Mouse (Mus musculus): Measurements from ENCODE around the gene Rad51b. TPM values are rescaled to one million over a fixed set of nuclear protein-coding genes. Genes with fewer than 3 reads are reported as not detected.
A peak's percentile ranks its signal among the peaks of the same experiment; 100 is the strongest.

The Rad51b gene
- polyA plus RNA-seq, 1 experiment from 2014 or later = 2.7 TPM

GRCm38 (mm10) chr12:79493481-79493880 is 196.4 kb downstream of the Rad51b start:
- no peak overlapping the region for H3K9ac ChIP-seq (ENCODE audit: low read depth, low read length)
- H3K27me3 ChIP-seq (replicated peaks; ENCODE audit: control insufficient read depth, insufficient read depth, low read length) = no peaks in the 10 kb centered on the region
- H3K4me3 ChIP-seq (ENCODE audit: low read length) = no peak overlapping the region
- no peaks in the 10 kb centered on the region for H3K36me3 ChIP-seq (ENCODE audit: control insufficient read depth, insufficient read depth, low read length)
- H3K27ac ChIP-seq (ENCODE audit: low read depth, low read length) = no peak overlapping the region
- no peak overlapping the region for H3K4me2 ChIP-seq (ENCODE audit: low read length)
- 61% methylated on average over 2 of the region's 2 CpGs for WGBS
- H3K9me3 ChIP-seq (ENCODE audit: control insufficient read depth, low read length) = no peaks in the 10 kb centered on the region
- H3K4me1 ChIP-seq (ENCODE audit: control insufficient read depth, insufficient read depth, low read depth, low read length) = no peaks in the 10 kb centered on the region
- ATAC-seq = no peak

DNA sequence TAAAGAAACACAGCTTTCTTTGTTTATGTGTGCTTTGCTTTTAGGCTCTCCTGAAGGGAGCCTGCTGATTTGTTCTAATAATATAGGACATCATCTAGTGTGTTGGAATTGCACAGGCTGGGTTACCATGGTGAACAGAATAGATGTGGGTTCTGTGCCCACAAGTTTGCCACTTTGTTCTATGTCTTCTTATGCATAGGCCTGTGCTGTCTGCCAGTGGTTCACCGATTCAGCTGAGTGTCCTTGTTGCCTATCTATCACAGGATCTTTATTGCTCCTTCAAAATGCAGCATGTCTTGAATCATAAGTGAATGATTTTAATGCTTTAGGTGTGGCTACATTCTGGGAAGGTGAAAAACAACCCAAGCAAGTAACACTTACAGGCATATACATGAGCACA is 201.2 kb downstream of the Rad51b start:
- H3K9me3 ChIP-seq (ENCODE audit: control insufficient read depth, low read length) = no peaks in the 10 kb centered on the region
- H3K9ac ChIP-seq (ENCODE audit: low read depth, low read length) = no peak overlapping the region
- H3K27me3 ChIP-seq (replicated peaks; ENCODE audit: control insufficient read depth, insufficient read depth, low read length) = no peaks in the 10 kb centered on the region
- no peak overlapping the region for H3K4me2 ChIP-seq (ENCODE audit: low read length)
- H3K27ac ChIP-seq (ENCODE audit: low read depth, low read length) = no peak overlapping the region
- H3K4me1 ChIP-seq (ENCODE audit: control insufficient read depth, insufficient read depth, low read depth, low read length) = no peaks in the 10 kb centered on the region
- H3K4me3 ChIP-seq (ENCODE audit: low read length) = no peak overlapping the region
- WGBS = 61% methylated on average over 1 of the region's 1 CpGs
- ATAC-seq = no peak
- no peaks in the 10 kb centered on the region for H3K36me3 ChIP-seq (ENCODE audit: control insufficient read depth, insufficient read depth, low read length)

- Histone ChIP-seq H3K9ac (ENCODE audit: low read depth, low read length) (no peak overlapping the region), H3K9me3 (ENCODE audit: control insufficient read depth, low read length) (no peaks in the 10 kb centered on the region), H3K27me3 (replicated peaks; ENCODE audit: control insufficient read depth, insufficient read depth, low read length) (no peaks in the 10 kb centered on the region), H3K27ac (ENCODE audit: low read depth, low read length) (no peak overlapping the region), H3K4me3 (ENCODE audit: low read length) (no peak overlapping the region), H3K4me2 (ENCODE audit: low read length) (no peak overlapping the region), H3K36me3 (ENCODE audit: control insufficient read depth, insufficient read depth, low read length) (no peaks in the 10 kb centered on the region), H3K4me1 (ENCODE audit: control insufficient read depth, insufficient read depth, low read depth, low read length) (0 out of 2 replicates have a peak, but pooled peaks cover 3% of the 10 kb centered on the region)
- no peak for ATAC-seq
- 92% methylated on average over 5 of the region's 5 CpGs for WGBS
These were observed 202.7 kb downstream of the Rad51b start for GRCm38 (mm10) chr12:79499809-79500208.

- H3K9ac ChIP-seq (ENCODE audit: low read depth, low read length) = no peak overlapping the region
- peaks cover 6% of the 10 kb centered on the region; the same call in 1 of the 2 replicates for H3K4me1 ChIP-seq (ENCODE audit: control insufficient read depth, insufficient read depth, low read depth, low read length)
- H3K9me3 ChIP-seq (ENCODE audit: control insufficient read depth, low read length) = no peaks in the 10 kb centered on the region
- no peaks in the 10 kb centered on the region for H3K36me3 ChIP-seq (ENCODE audit: control insufficient read depth, insufficient read depth, low read length)
- H3K27me3 ChIP-seq (replicated peaks; ENCODE audit: control insufficient read depth, insufficient read depth, low read length) = no peaks in the 10 kb centered on the region
- no peak overlapping the region for H3K4me2 ChIP-seq (ENCODE audit: low read length)
- H3K27ac ChIP-seq (ENCODE audit: low read depth, low read length) = no peak overlapping the region
- no peak for ATAC-seq
- WGBS = 63% methylated on average over 3 of the region's 3 CpGs
- H3K4me3 ChIP-seq (ENCODE audit: low read length) = no peak overlapping the region
These were observed 204.8 kb downstream of the Rad51b start for GRCm38 (mm10) chr12:79501877-79502276.

GRCm38 (mm10) chr12:79502862-79503581 is 205.9 kb downstream of the Rad51b start:
- H3K27me3 ChIP-seq (replicated peaks; ENCODE audit: control insufficient read depth, insufficient read depth, low read length) = no peaks in the 10 kb centered on the region
- no peak overlapping the region for H3K9ac ChIP-seq (ENCODE audit: low read depth, low read length)
- H3K36me3 ChIP-seq (ENCODE audit: control insufficient read depth, insufficient read depth, low read length) = no peaks in the 10 kb centered on the region
- no peak overlapping the region for H3K4me3 ChIP-seq (ENCODE audit: low read length)
- H3K4me2 ChIP-seq (ENCODE audit: low read length) = no peak overlapping the region
- 67% methylated on average over 11 of the region's 11 CpGs for WGBS
- no peak for ATAC-seq
- H3K4me1 ChIP-seq (ENCODE audit: control insufficient read depth, insufficient read depth, low read depth, low read length) = peaks cover 10% of the 10 kb centered on the region
- no peak overlapping the region for H3K27ac ChIP-seq (ENCODE audit: low read depth, low read length)
- no peaks in the 10 kb centered on the region for H3K9me3 ChIP-seq (ENCODE audit: control insufficient read depth, low read length)

- Histone ChIP-seq H3K9ac (ENCODE audit: low read depth, low read length) (no peak overlapping the region), H3K9me3 (ENCODE audit: control insufficient read depth, low read length) (no peaks in the 10 kb centered on the region), H3K36me3 (ENCODE audit: control insufficient read depth, insufficient read depth, low read length) (no peaks in the 10 kb centered on the region), H3K4me3 (ENCODE audit: low read length) (no peak overlapping the region), H3K27me3 (replicated peaks; ENCODE audit: control insufficient read depth, insufficient read depth, low read length) (no peaks in the 10 kb centered on the region), H3K27ac (ENCODE audit: low read depth, low read length) (peak overlapping the region; percentile 59), H3K4me2 (ENCODE audit: low read length) (no peak overlapping the region), H3K4me1 (ENCODE audit: control insufficient read depth, insufficient read depth, low read depth, low read length) (peaks cover 10% of the 10 kb centered on the region)
- 69% methylated on average over 3 of the region's 3 CpGs for WGBS
- ATAC-seq = peak; percentile 96
These were observed 206.8 kb downstream of the Rad51b start for GRCm38 (mm10) chr12:79503582-79504515.

- H3K4me3 ChIP-seq (ENCODE audit: low read length) = no peak overlapping the region
- no peak for ATAC-seq
- H3K4me1 ChIP-seq (ENCODE audit: control insufficient read depth, insufficient read depth, low read depth, low read length) = peaks cover 10% of the 10 kb centered on the region
- WGBS = 51% methylated on average over 1 of the region's 1 CpGs
- H3K9me3 ChIP-seq (ENCODE audit: control insufficient read depth, low read length) = no peaks in the 10 kb centered on the region
- H3K36me3 ChIP-seq (ENCODE audit: control insufficient read depth, insufficient read depth, low read length) = no peaks in the 10 kb centered on the region
- H3K4me2 ChIP-seq (ENCODE audit: low read length) = no peak overlapping the region
- peak overlapping the region; percentile 59 for H3K27ac ChIP-seq (ENCODE audit: low read depth, low read length)
- H3K27me3 ChIP-seq (replicated peaks; ENCODE audit: control insufficient read depth, insufficient read depth, low read length) = no peaks in the 10 kb centered on the region
- H3K9ac ChIP-seq (ENCODE audit: low read depth, low read length) = no peak overlapping the region
These were observed 207.6 kb downstream of the Rad51b start for GRCm38 (mm10) chr12:79504641-79505040.

DNA sequence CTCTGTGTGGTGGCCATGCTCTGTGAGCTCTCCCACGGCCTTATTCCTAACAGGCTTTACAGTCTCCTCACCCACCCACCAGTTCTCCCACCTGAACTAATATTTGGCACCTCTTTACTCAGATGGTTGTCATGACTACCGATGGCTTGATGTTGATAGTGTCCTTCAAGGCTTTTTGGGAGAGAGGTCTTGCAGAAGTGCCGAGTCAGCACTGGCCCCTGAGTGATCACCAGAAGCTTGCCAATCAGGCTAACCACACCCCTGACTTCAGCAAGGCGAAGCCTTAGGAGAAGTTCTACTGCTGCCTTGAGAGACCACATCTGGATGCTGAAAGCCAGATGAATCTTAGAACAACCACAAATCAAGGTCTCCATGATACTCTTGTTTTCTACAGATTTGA is 209.3 kb downstream of the Rad51b start:
- Histone ChIP-seq H3K4me1 (ENCODE audit: control insufficient read depth, insufficient read depth, low read depth, low read length) (peaks cover 12% of the 10 kb centered on the region), H3K9me3 (ENCODE audit: control insufficient read depth, low read length) (no peaks in the 10 kb centered on the region), H3K27me3 (replicated peaks; ENCODE audit: control insufficient read depth, insufficient read depth, low read length) (no peaks in the 10 kb centered on the region), H3K4me3 (ENCODE audit: low read length) (no peak overlapping the region), H3K4me2 (ENCODE audit: low read length) (no peak overlapping the region), H3K9ac (ENCODE audit: low read depth, low read length) (no peak overlapping the region), H3K27ac (ENCODE audit: low read depth, low read length) (peak overlapping the region; percentile 16; the same call in 1 of the 2 replicates), H3K36me3 (ENCODE audit: control insufficient read depth, insufficient read depth, low read length) (no peaks in the 10 kb centered on the region)
- ATAC-seq = no peak
- 83% methylated on average over 4 of the region's 4 CpGs for WGBS

GRCm38 (mm10) chr12:79507141-79507681 is 210.1 kb downstream of the Rad51b start:
- no peaks in the 10 kb centered on the region for H3K9me3 ChIP-seq (ENCODE audit: control insufficient read depth, low read length)
- no peaks in the 10 kb centered on the region for H3K36me3 ChIP-seq (ENCODE audit: control insufficient read depth, insufficient read depth, low read length)
- no peaks in the 10 kb centered on the region for H3K27me3 ChIP-seq (replicated peaks; ENCODE audit: control insufficient read depth, insufficient read depth, low read length)
- H3K9ac ChIP-seq (ENCODE audit: low read depth, low read length) = no peak overlapping the region
- 23% methylated on average over 8 of the region's 8 CpGs for WGBS
- peak overlapping the region; percentile 42; the same call in 1 of the 2 replicates for H3K27ac ChIP-seq (ENCODE audit: low read depth, low read length)
- ATAC-seq = peak; percentile 66
- no peak overlapping the region for H3K4me2 ChIP-seq (ENCODE audit: low read length)
- no peak overlapping the region for H3K4me3 ChIP-seq (ENCODE audit: low read length)
- H3K4me1 ChIP-seq (ENCODE audit: control insufficient read depth, insufficient read depth, low read depth, low read length) = peaks cover 15% of the 10 kb centered on the region
